Mouse (Mus musculus) spleen, adult 2 months (tissue): Measurements from ENCODE around the gene Tnip1. TPM values are rescaled to one million over a fixed set of nuclear protein-coding genes. Genes with fewer than 3 reads are reported as not detected.

ENCODE experiments used
- DNase-seq, 2 experiments: peaks; one replicate each; pipeline versions ENCODE4 v3.0.0 to v3.0.0-alpha.2; 2012 to 2021; ENCODE audit warnings: low spot score in 2 of 2, low read depth in 1 of 2
- H3K27ac ChIP-seq: fragments of 200-500 bp; 2 replicates; pipeline ENCODE4 v1.5.1; 2012; ENCODE audit warnings: low read length, inconsistent platforms; ENCODE audit not compliant: insufficient read depth
- H3K27me3 ChIP-seq: fragments of 200-500 bp; 2 replicates; pipeline ENCODE4 v1.6.1; 2012; ENCODE audit warnings: mild to moderate bottlenecking, moderate library complexity, low read length, inconsistent platforms; ENCODE audit not compliant: control insufficient read depth, insufficient read depth
- H3K36me3 ChIP-seq: fragments of 200-500 bp; 2 replicates; pipeline ENCODE4 v1.6.1; 2012; ENCODE audit warnings: mild to moderate bottlenecking, low read length, inconsistent platforms; ENCODE audit not compliant: control insufficient read depth, insufficient read depth
- H3K4me1 ChIP-seq: fragments of 200-500 bp; 2 replicates; pipeline ENCODE4 v1.6.1; 2011; ENCODE audit warnings: inconsistent platforms; ENCODE audit not compliant: control insufficient read depth, insufficient read depth, insufficient read length
- H3K4me3 ChIP-seq: fragments of 200-500 bp; 2 replicates; pipeline ENCODE4 v1.5.1; 2011; ENCODE audit warnings: mild to moderate bottlenecking, inconsistent platforms; ENCODE audit not compliant: insufficient read depth, insufficient read length; ENCODE audit errors: extremely low read depth
- CTCF ChIP-seq: fragments of 200-500 bp; IDR thresholded peaks from 2 replicates; pipeline ENCODE4 v1.5.1; 2011; ENCODE audit warnings: mild to moderate bottlenecking, inconsistent platforms; ENCODE audit not compliant: insufficient read depth, insufficient read length, insufficient replicate concordance; ENCODE audit errors: extremely low read depth
- POLR2A ChIP-seq: fragments of 200-500 bp; IDR thresholded peaks from 2 replicates; pipeline ENCODE4 v1.6.1; 2011; ENCODE audit warnings: low read depth, low read length, inconsistent platforms
- WGBS: fragments of 180-500 bp; shearing (Covaris S2); methylation state at CpG from one replicate; pipeline ENCODE4 v1.1.7; 2018; 5-methylcytosine and 5-hydroxymethylcytosine counted together
- polyA plus RNA-seq: library from polyadenylated mRNA; depleted of rRNA; stranded (reverse); fragments of >200 nt; gene quantifications from 2 replicates; pipeline ENCODE4 v1.2.3, GENCODE M21; 2012

Gene Tnip1
- polyA plus RNA-seq, 1 experiment = 54.6 TPM

DNA sequence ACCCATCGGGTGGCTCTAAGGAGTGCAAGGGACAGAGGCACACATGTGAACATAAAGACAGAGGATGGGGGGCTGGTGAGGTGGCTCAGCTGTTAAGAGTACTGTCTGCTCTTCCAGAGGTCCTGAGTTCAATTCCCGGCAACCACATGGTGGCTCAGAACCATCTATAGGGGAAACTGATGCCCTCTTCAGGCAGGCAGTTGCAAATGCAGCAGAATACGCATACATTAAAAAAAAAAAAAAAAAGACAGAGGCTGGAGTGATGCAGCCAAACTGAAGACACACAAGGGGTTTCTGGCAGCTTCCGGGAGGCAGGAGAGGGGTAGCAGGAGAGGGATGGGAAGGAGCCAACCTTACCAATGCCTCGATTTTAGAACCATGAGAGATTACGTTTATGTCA lies 19.8 kb upstream of the Tnip1 start:
- Histone ChIP-seq H3K27ac (no peak overlapping the region), H3K36me3 (peaks cover 31% of the 10 kb centered on the region), H3K4me1 (no peaks in the 10 kb centered on the region), H3K27me3 (no peaks in the 10 kb centered on the region), H3K4me3 (no peak overlapping the region)
- no peak for DNase-seq
- WGBS = 91% methylated on average over 6 of the region's 6 CpGs
- TF ChIP-seq POLR2A (no peak), CTCF (no peak)

GRCm38 (mm10) chr11:54981630-54982029 lies 18.9 kb upstream of the Tnip1 start:
- H3K27ac ChIP-seq = no peak overlapping the region
- no peak for TF ChIP-seq POLR2A
- no peak for TF ChIP-seq CTCF
- no peak for DNase-seq
- H3K4me3 ChIP-seq = no peak overlapping the region
- peaks cover 31% of the 10 kb centered on the region for H3K36me3 ChIP-seq
- no peaks in the 10 kb centered on the region for H3K27me3 ChIP-seq
- WGBS = 92% methylated on average over 4 of the region's 4 CpGs
- no peaks in the 10 kb centered on the region for H3K4me1 ChIP-seq

DNA sequence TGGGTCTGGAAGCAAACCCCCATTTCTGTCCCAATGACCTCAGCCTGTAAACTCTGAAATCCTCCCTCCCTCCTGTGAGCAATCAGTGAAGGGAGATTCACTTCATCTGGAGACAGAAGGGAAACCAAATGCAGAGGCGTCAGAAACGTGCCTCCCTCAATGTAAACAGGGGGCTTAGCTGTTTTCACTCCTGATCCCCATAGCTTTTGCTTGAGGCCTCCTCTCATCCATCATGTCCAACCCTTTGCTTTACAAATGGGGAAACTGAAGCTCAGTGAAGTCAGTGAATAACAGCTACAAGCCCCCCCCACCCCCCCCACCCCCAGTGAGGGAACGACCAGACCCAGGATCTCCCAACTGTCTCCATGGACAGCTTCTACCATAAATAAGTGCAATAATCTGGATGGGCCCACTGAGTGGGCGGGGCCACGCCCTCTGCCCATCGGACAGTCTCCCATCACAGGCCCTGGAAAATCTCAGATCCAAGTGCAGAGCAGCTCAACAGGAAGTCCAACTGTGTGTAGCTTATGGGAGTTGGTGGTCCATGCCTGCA lies 14.7 kb upstream of the Tnip1 start:
- Histone ChIP-seq H3K36me3 (peaks cover 16% of the 10 kb centered on the region), H3K4me1 (peaks cover 16% of the 10 kb centered on the region; the same call in 1 of the 2 replicates), H3K4me3 (no peak overlapping the region), H3K27ac (no peak overlapping the region), H3K27me3 (no peaks in the 10 kb centered on the region)
- 77% methylated on average over 6 of the region's 6 CpGs for WGBS
- TF ChIP-seq POLR2A (no peak), CTCF (no peak)
- DNase-seq = no peak

- TF ChIP-seq CTCF (no peak), POLR2A (no peak)
- H3K4me3 ChIP-seq = no peak overlapping the region
- no peaks in the 10 kb centered on the region for H3K27me3 ChIP-seq
- H3K36me3 ChIP-seq = peaks cover 10% of the 10 kb centered on the region
- no peak for DNase-seq
- H3K4me1 ChIP-seq = peaks cover 23% of the 10 kb centered on the region
- WGBS = 95% methylated on average over 2 of the region's 2 CpGs
- H3K27ac ChIP-seq = no peak overlapping the region
These were observed 13.6 kb upstream of the Tnip1 start for GRCm38 (mm10) chr11:54976351-54976750.

DNA sequence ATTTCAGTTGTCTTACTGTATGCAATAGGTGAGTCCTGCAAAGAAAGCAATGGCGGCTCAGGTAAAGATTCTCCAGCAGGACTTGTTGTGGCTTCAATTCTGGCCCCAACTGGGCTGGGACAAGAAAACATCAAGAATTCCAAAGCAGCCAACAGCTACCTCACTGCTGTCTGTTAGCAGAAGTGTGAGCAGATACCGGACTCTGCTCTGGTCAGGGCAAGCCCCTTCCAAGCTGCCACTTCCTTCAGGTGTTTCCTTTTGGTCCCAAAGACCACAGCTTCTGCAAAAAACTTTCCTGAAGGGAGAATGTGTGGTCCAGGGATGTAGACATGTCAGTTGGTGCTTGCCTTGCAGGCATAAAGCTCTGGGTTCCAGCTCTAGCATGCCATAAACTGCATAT lies 13.0 kb upstream of the Tnip1 start:
- H3K4me1 ChIP-seq = peaks cover 23% of the 10 kb centered on the region
- no peak for TF ChIP-seq CTCF
- TF ChIP-seq POLR2A = no peak

GRCm38 (mm10) chr11:54975340-54975739 lies 12.6 kb upstream of the Tnip1 start:
- Histone ChIP-seq H3K36me3 (peaks cover 9% of the 10 kb centered on the region), H3K27me3 (no peaks in the 10 kb centered on the region), H3K27ac (no peak overlapping the region), H3K4me1 (peaks cover 23% of the 10 kb centered on the region), H3K4me3 (no peak overlapping the region)
- WGBS = 76% methylated on average over 5 of the region's 5 CpGs
- DNase-seq = no peak
- no peak for TF ChIP-seq POLR2A
- TF ChIP-seq CTCF = no peak

More for the DNA sequence above, 13.0 kb upstream of the Tnip1 start:
- DNase-seq = no peak
- no peaks in the 10 kb centered on the region for H3K27me3 ChIP-seq
- peaks cover 9% of the 10 kb centered on the region for H3K36me3 ChIP-seq
- no peak overlapping the region for H3K27ac ChIP-seq
- WGBS = 41% methylated on average over 2 of the region's 2 CpGs
- H3K4me3 ChIP-seq = no peak overlapping the region

GRCm38 (mm10) chr11:54974639-54975038 lies 11.9 kb upstream of the Tnip1 start:
- Histone ChIP-seq H3K27me3 (no peaks in the 10 kb centered on the region), H3K4me3 (no peak overlapping the region), H3K36me3 (peaks cover 9% of the 10 kb centered on the region), H3K27ac (no peak overlapping the region), H3K4me1 (peaks cover 23% of the 10 kb centered on the region)
- DNase-seq = no peak
- no peak for TF ChIP-seq CTCF
- TF ChIP-seq POLR2A = no peak
- 82% methylated on average over 4 of the region's 4 CpGs for WGBS
